Mouse (Mus musculus) CH12.LX (cell line): Measurements from ENCODE around the gene Foxc2. TPM values are rescaled to one million over a fixed set of nuclear protein-coding genes. Genes with fewer than 3 reads are reported as not detected.

Source experiments
- DNase-seq: peaks from one replicate; pipeline ENCODE4 v3.0.0-alpha.2; 2013; ENCODE audit errors: extremely low read depth
- H3K27ac ChIP-seq: 2 replicates; pipeline ENCODE4 v1.5.1; 2012; ENCODE audit warnings: low read depth, mild to moderate bottlenecking, control low read depth, moderate library complexity; ENCODE audit not compliant: insufficient read depth
- H3K27me3 ChIP-seq: replicated peaks from 2 replicates; pipeline ENCODE3; 2012; ENCODE audit warnings: inconsistent platforms
- H3K36me3 ChIP-seq, 2 experiments: replicated peaks in 1 of 2; 2 replicates each; pipeline versions ENCODE3 to v1.6.1; 2012; ENCODE audit warnings: inconsistent platforms in 1 of 2, low read length in 1 of 2, mild to moderate bottlenecking in 1 of 2, mixed read lengths in 1 of 2, moderate library complexity in 1 of 2; ENCODE audit not compliant: control insufficient read depth in 1 of 2, insufficient read depth in 1 of 2
- H3K4me1 ChIP-seq, 2 experiments: 2 replicates each; pipeline ENCODE4 v1.6.1; 2012; ENCODE audit warnings: inconsistent platforms in 1 of 2, moderate library complexity in 1 of 2; ENCODE audit not compliant: insufficient read depth in 2 of 2, control insufficient read depth in 1 of 2
- H3K4me2 ChIP-seq: 2 replicates; pipeline ENCODE4 v1.6.1; 2012; ENCODE audit warnings: low read depth, mild to moderate bottlenecking, control low read depth; ENCODE audit not compliant: poor library complexity, insufficient read depth, severe bottlenecking
- H3K4me3 ChIP-seq, 3 experiments: fragments of 150-350 bp in 1 of 3; sonication (generic) in 1 of 3; replicated peaks in 1 of 3; 2 replicates each; pipeline versions ENCODE3 to v1.5.1; 2011 to 2012; ENCODE audit warnings: low read depth in 2 of 3, low read length in 2 of 3, mild to moderate bottlenecking in 2 of 3, moderate library complexity in 2 of 3, control low read depth in 1 of 3, improper control_type of control experiment in 1 of 3, inconsistent platforms in 1 of 3, mixed read lengths in 1 of 3; ENCODE audit not compliant: poor library complexity in 1 of 3
- H3K79me2 ChIP-seq: replicated peaks from 2 replicates; pipeline ENCODE4 v1.6.1; 2012; ENCODE audit warnings: mild to moderate bottlenecking, moderate library complexity; ENCODE audit not compliant: control insufficient read depth, poor library complexity, insufficient read depth, severe bottlenecking; ENCODE audit errors: extremely low read depth
- H3K9ac ChIP-seq: 2 replicates; pipeline ENCODE4 v1.6.1; 2012; ENCODE audit warnings: low read depth, mild to moderate bottlenecking, control low read depth, moderate library complexity; ENCODE audit not compliant: insufficient read depth
- H3K9me3 ChIP-seq: replicated peaks from 2 replicates; pipeline ENCODE3; 2012; ENCODE audit warnings: low read length, inconsistent platforms, mixed read lengths
- CHD1 ChIP-seq: IDR thresholded peaks from 2 replicates; pipeline ENCODE4 v1.6.1; 2012; ENCODE audit warnings: low read depth, low read length, improper control_type of control experiment, inconsistent platforms
- CTCF ChIP-seq, 2 experiments: IDR thresholded peaks in 1 of 2; conservative IDR thresholded peaks in 1 of 2; 2 replicates each; pipeline ENCODE4 v1.5.1; 2011 to 2012; ENCODE audit warnings: low read depth in 2 of 2, low read length in 2 of 2, improper control_type of control experiment in 1 of 2, inconsistent platforms in 1 of 2, mild to moderate bottlenecking in 1 of 2, moderate library complexity in 1 of 2
- E2F4 ChIP-seq: IDR thresholded peaks from 2 replicates; pipeline ENCODE4 v1.6.1; 2011; ENCODE audit warnings: low read depth, low read length, improper control_type of control experiment; ENCODE audit not compliant: insufficient replicate concordance
- EP300 ChIP-seq: IDR thresholded peaks from 2 replicates; pipeline ENCODE4 v1.6.1; 2011; ENCODE audit warnings: low read length, improper control_type of control experiment
- IRF4 ChIP-seq: IDR thresholded peaks from 2 replicates; pipeline ENCODE4 v1.6.1; 2014; ENCODE audit warnings: low read depth, mild to moderate bottlenecking, inconsistent platforms, low read length, improper control_type of control experiment
- JUN ChIP-seq: IDR thresholded peaks from 2 replicates; pipeline ENCODE4 v1.6.1; 2011; ENCODE audit warnings: low read depth, mild to moderate bottlenecking, low read length, improper control_type of control experiment, moderate library complexity; ENCODE audit not compliant: insufficient read depth
- JUND ChIP-seq: conservative IDR thresholded peaks from 2 replicates; pipeline ENCODE4 v1.6.1; 2011; ENCODE audit warnings: low read depth, low read length, improper control_type of control experiment
- KAT2A ChIP-seq: IDR thresholded peaks from 2 replicates; pipeline ENCODE4 v1.6.1; 2012; ENCODE audit warnings: low read length, improper control_type of control experiment, inconsistent platforms; ENCODE audit not compliant: insufficient replicate concordance
- MAX ChIP-seq: IDR thresholded peaks from 2 replicates; pipeline ENCODE4 v1.6.1; 2011; ENCODE audit warnings: low read length, improper control_type of control experiment
- MAZ ChIP-seq: IDR thresholded peaks from 2 replicates; pipeline ENCODE4 v1.6.1; 2012; ENCODE audit warnings: low read depth, mild to moderate bottlenecking, inconsistent platforms, low read length, improper control_type of control experiment, moderate library complexity
- NRF1 ChIP-seq: IDR thresholded peaks from 2 replicates; pipeline ENCODE4 v1.6.1; 2014; ENCODE audit warnings: low read depth, mild to moderate bottlenecking, inconsistent platforms, low read length, improper control_type of control experiment, moderate library complexity
- POLR2A ChIP-seq: IDR thresholded peaks from 2 replicates; pipeline ENCODE4 v1.6.1; 2011; ENCODE audit warnings: low read depth, mild to moderate bottlenecking, improper control_type of control experiment, low read length
- RAD21 ChIP-seq: IDR thresholded peaks from 2 replicates; pipeline ENCODE4 v1.6.1; 2011; ENCODE audit warnings: low read depth, mild to moderate bottlenecking, low read length, improper control_type of control experiment, moderate library complexity
- RCOR1 ChIP-seq: conservative IDR thresholded peaks from 2 replicates; pipeline ENCODE4 v1.6.1; 2012; ENCODE audit warnings: low read depth, mild to moderate bottlenecking, inconsistent platforms, low read length, improper control_type of control experiment
- TBP ChIP-seq: conservative IDR thresholded peaks from 2 replicates; pipeline ENCODE4 v1.6.1; 2011; ENCODE audit warnings: low read depth, low read length, improper control_type of control experiment
- USF2 ChIP-seq: conservative IDR thresholded peaks from 2 replicates; pipeline ENCODE4 v1.6.1; 2011; ENCODE audit warnings: low read depth, low read length, improper control_type of control experiment
- ZMIZ1 ChIP-seq: IDR thresholded peaks from 2 replicates; pipeline ENCODE4 v1.6.1; 2012; ENCODE audit warnings: low read depth, mild to moderate bottlenecking, inconsistent platforms, low read length, improper control_type of control experiment
- dilution Hi-C: fragments of 300-500 bp; cut with MboI; formaldehyde crosslinking; loops from 2 replicates; pipeline ENCODE4 v1.14.3; 2020; ENCODE audit warnings: low sequenced_read_pairs; ENCODE audit not compliant: extremely low pct_unique_long_range_greater_than_20kb, extremely low pct_ligation_motif_present
- in situ Hi-C: fragments of 300-500 bp; cut with MboI; formaldehyde crosslinking; loops from 3 replicates; pipeline ENCODE4 v1.14.3; 2019; ENCODE audit warnings: low sequenced_read_pairs, low pct_ligation_motif_present, low pct_unique_long_range_greater_than_20kb, mixed read lengths
- polyA plus RNA-seq: library from polyadenylated mRNA; unstranded; fragments of >175 nt; gene quantifications from 2 replicates; pipeline ENCODE4 v1.2.1, GENCODE M21; 2012; ENCODE audit warnings: low read depth; ENCODE audit not compliant: insufficient read length
- total RNA-seq, 2 experiments: library from RNA; depleted of rRNA; stranded (reverse); fragments of 300-350 nt in 1 of 2; fragments of >200 nt in 1 of 2; gene quantifications; 2 replicates each; pipeline ENCODE4 v1.2.3; 2012 to 2014

Foxc2 gene
- total RNA-seq (2012; rRNA removed) (not detected in 2 replicates), total RNA-seq (2014; rRNA removed) (not detected in 2 replicates), polyA plus RNA-seq (not detected in 2 replicates)

DNA sequence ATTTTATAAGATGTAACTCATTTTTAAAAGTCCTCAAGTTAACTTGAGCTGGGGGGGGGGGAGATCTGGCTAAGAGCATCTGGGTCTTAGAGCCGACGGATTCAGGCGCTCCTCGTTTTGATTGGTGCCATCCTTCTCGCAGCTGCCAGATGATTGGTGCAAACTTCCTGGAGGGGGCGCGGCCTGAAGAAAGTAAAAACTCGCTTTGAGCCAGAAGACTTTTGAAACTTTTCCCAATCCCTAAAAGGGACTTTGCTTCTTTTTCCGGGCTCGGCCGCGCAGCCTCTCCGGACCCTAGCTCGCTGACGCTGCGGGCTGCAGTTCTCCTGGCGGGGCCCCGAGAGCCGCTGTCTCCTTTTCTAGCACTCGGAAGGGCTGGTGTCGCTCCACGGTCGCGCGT, at the start of gene Foxc2:
Gene Foxc2 (plus strand): TSS at position 224 of the 400 bp plus-strand sequence.
- dilution Hi-C loops = no loop called here
- no peak for DNase-seq
- Histone ChIP-seq H3K4me3 (no peak within 1 kb of the TSS), H3K9ac (no peak within 1 kb of the TSS), H3K27ac (no peak within 1 kb of the TSS), H3K79me2 (no peaks in the 10 kb centered on the region), H3K27me3 (peaks cover 27% of the 10 kb centered on the region), H3K4me2 (no peak within 1 kb of the TSS), H3K36me3 (no peaks in the 10 kb centered on the region), H3K9me3 (peaks cover 28% of the 10 kb centered on the region), H3K4me1 (peaks cover 0 to 10% of the 10 kb centered on the region in 2 experiments; a peak in 2 of 4 replicates)
- in situ Hi-C loops = loop anchor here (5.0 kb wide), 1 partner anchor 96 kb away; no protein-coding TSS in a partner anchor
- TF ChIP-seq RCOR1 (no peak), CHD1 (no peak), JUND (no peak), CTCF (conservative IDR thresholded peaks at IDR 0.05 in 1 of 2, IDR thresholded peaks at IDR 0.05 in 1 of 2; ENCODE audit: low read depth in 2 of 2, low read length in 2 of 2) (no peak), JUN (no peak), TBP (no peak), E2F4 (no peak)
- TF ChIP-seq, all 38 proteins: peak for 0

DNA sequence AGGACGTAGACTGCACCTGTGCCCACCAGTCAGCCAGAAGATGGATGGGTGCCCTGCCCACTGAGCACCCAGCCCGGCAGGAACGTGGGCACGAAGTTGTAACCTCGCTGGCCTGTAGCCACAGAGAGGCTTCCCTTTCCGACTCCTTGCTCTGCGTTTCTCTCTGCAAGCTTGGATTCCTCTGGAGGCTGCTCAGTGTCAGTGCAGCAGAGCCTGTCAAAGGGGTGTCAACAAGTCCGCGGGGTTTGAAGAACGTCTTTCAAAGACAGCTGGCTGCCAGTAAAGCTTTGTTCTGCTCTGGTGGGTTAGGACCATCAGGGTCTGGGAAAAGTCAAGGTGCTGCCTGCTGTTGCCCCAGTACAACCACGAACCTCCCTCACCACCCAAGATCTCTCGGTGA, 44.5 kb upstream of the Foxc2 start:
- Histone ChIP-seq H3K27me3 (peaks cover 90% of the 10 kb centered on the region), H3K79me2 (no peaks in the 10 kb centered on the region), H3K4me1 (no peaks in the 10 kb centered on the region), H3K4me2 (no peak overlapping the region), H3K9ac (no peak overlapping the region), H3K9me3 (no peaks in the 10 kb centered on the region), H3K4me3 (no peak overlapping the region), H3K27ac (no peak overlapping the region)
- dilution Hi-C loops = no loop called here
- DNase-seq = no peak
- in situ Hi-C loops = no loop called here
- TF ChIP-seq POLR2A (no peak), IRF4 (no peak), CTCF (conservative IDR thresholded peaks at IDR 0.05 in 1 of 2, IDR thresholded peaks at IDR 0.05 in 1 of 2; ENCODE audit: low read depth in 2 of 2, low read length in 2 of 2) (no peak)
- TF ChIP-seq, all 38 proteins: peak for 0
- no peaks in the 10 kb centered on the region for H3K36me3 ChIP-seq

DNA sequence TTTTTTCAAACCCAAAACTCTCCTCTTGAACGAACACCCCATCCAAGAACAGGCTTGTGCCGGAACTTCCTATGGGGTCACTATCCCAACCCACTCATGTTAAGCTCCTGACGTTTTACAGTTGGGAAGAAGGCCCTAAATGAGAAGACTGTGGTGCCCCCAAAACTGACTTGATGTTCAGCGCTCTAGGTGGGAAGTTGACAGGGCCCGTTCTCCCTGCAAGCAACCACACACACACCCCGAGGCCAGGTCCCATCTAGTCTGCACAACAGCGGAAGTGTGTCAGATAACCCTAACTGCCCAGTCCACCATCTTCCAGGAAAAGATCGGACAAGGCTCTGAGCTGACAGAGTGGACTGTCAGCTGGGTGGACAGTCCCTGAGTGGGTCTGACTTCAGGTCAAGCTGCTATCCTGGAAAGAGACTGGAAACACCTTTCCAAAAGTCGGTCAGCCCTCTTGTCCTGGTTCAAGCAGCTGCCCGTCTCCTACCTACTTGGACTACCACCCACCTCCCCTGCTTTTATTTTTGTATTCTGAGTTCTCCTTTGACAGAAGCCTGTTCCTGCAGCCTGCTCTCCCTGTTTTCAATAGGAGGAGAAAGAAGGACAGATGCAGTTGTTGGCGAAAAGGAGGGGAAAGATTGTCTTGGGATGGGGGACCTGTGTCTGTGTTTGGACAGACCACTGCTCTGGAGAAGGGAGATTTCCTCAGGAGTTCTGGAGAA, 43.4 kb upstream of the Foxc2 start:
- Histone ChIP-seq H3K9ac (no peak overlapping the region), H3K4me1 (no peaks in the 10 kb centered on the region), H3K36me3 (no peaks in the 10 kb centered on the region), H3K4me2 (no peak overlapping the region), H3K27me3 (peaks cover 93% of the 10 kb centered on the region), H3K27ac (no peak overlapping the region), H3K79me2 (no peaks in the 10 kb centered on the region), H3K4me3 (no peak overlapping the region), H3K9me3 (no peaks in the 10 kb centered on the region)
- TF ChIP-seq KAT2A (no peak), MAX (no peak), USF2 (no peak), RAD21 (no peak), EP300 (no peak), NRF1 (no peak), IRF4 (no peak), MAZ (no peak), ZMIZ1 (no peak), POLR2A (no peak)
- DNase-seq = no peak
- in situ Hi-C loops = no loop called here
- dilution Hi-C loops = no loop called here
